Mouse (Mus musculus) forelimb bud, embryonic 11.5 days (tissue): ENCODE measurements around the gene Cdk5rap2.

Experiments
- DNase-seq: peaks from one replicate; pipeline ENCODE4 v3.0.0-alpha.2; 2012; ENCODE audit warnings: low read depth, low spot score

Gene Cdk5rap2

DNA sequence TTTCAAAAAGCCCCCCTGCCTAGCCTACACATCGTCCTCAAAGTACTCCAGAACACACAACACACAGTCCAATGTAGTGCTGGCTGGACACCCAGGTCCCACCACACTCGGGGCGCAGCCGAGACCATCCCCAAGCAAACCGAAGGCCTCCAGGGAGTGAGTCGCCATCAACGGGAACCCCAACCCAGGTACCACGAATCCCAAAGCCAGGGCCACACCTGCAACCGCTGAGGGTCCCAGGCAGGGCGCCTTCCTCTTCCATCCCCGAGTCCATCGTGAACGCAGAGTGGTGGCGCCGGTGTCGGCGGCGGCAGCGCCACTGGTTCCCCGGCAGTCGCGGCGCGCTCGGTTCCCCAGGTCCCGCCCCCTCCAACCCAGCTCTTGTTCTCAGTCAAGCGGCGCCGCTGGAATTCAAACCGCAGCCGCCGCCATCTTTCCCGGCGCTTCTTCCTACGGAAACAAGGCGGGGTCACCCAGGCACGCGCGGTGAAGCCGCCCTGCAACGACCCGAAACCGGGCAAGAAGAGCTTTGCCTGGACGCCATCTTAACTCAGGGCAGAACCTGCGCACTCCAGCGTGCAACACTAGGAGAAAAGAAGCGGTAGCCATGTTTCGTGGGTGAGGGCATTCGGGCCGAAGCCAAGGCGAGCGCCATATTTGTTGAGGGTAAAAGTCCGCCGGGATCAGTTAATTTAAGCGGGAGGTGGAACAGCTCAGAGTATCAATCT lies at the start of gene Cdk5rap2:
Cdk5rap2 (minus strand) TSS at position 450 of the 728 bp plus-strand sequence.
- peak; percentile 98 for DNase-seq

DNA sequence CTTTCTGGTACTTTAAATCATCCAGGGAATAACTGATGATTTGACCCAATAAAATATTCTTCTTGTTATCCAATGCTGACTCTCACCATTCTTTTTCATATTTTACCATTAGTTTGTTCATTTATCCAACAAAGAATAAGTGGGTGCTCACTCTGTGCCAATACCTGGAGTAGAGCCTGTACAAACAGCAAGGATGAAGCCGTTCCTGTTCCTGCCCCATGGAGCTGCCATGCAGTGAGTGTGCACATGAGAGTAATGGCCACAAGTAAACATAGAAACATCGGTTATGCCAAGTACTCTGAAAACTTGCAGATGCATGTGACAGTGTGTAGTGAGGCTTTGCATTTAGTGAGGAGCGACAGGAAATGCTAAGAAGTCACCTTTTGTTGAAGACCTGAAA lies 41.9 kb upstream of the Cdk5rap2 start:
- no peak for DNase-seq

DNA sequence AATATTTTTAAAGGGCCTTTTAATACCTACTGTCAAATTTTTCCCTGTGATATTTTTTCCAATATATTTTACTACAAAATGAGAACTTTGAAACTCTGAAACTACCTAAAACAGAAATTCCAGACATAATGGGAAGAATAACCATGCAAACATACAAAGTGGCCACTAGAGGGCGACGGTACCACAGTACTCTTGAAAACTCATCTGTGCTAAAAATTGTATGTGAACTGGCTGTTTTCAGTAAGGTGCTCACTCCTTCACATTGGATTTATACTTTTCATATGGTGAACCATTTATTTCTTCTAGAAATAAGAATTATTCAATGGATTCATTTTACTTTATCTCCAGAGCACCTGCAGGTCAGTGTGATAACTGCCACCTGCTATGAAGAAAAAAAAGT lies 41.5 kb upstream of the Cdk5rap2 start:
- DNase-seq, result peak; percentile 54

DNA sequence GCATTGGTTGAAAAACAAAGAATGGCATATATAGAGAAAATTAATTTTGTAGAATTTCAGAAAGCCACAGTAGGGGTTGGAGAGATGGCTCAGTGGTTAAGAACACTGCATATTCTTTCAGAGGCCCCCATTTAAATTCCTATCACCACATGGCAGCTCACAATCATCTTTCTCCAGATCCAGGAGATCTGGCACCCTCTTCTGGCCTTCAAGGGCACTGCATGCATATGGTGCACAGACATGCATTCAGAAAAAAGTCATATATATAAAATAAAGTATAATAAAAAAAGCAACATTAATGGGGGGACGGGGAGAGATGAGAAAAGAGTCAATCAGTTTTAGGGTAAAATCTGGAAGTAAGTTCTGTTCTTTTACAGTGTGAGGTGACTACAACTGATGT lies 39.4 kb upstream of the Cdk5rap2 start:
- no peak for DNase-seq

DNA sequence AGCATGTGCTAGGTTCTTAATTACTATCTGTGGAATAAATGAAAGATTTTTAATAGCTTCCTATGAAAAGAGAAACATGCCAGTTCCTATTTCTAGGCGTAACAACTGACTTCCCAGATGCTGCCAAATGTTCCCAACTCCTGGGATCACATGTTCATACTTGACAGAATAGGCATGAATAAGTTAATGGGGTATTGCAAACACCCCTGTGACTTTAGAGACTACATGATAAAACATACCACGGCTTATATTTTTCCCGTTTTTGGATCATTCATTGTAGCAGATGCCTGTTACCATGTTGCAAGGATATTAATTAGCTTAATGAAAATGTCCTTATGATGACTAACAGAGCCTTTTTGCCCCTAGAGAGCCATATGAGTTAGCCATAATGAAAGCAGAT lies 36.5 kb upstream of the Cdk5rap2 start:
- DNase-seq, result no peak

DNA sequence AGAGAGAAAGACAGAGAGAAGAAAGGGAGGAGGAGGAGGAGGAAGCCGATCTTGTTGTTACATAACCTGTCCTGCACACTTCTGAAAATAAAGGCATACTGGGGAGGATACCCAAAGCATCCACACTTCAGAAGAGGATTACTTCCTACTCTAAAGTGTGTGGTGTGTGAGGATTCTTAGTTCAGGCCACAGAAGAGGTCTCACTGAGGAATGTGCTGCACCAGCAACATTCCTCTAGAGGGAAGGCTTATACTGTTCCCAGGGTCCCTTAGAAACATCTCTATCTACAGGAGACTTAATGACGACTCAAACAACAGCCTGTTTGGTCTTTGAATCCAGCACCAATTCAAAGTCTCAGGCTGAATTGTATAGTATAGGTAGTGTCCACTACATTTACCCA lies 10.0 kb upstream of the Cdk5rap2 start:
- no peak for DNase-seq

DNA sequence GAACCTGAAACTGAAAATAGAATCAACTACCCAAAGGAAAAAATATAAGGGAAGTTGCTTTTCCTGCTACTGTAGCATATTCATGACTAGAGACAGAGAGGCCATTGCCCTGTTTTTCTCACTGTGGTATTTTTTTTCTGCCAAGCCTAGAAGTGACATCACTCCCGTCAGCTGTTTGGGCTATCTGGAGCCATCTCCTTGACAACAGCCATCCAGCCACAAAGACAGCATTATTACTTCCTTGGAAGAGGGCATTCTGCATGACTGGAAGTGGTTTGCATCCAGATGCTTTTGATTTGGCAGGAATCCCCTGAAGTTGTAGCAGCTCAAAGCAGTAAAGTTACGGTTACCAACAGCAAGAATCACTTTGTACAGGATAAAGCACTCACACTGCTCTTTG lies 1.9 kb upstream of the Cdk5rap2 start:
- peak; percentile 73 for DNase-seq

DNA sequence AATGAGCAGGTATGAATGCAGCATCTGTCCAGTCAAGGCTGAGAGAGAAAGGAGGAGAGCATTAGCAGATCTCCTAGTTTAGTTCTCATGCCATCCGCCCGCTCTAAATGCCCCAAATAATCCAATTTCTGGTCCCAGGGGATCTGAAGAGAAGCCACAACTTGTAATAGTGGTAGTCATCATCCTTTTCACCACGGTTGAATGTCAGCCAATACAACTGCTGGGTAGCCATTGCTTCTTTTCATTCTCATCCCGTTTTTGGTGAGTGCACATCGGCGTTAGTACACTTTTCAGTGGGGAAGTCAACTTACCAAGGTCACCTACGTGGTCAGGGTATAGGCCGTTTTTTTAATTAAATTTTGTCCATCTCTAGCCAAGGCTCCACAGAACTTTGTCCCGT lies 787 bp downstream of the Cdk5rap2 start:
- no peak for DNase-seq

DNA sequence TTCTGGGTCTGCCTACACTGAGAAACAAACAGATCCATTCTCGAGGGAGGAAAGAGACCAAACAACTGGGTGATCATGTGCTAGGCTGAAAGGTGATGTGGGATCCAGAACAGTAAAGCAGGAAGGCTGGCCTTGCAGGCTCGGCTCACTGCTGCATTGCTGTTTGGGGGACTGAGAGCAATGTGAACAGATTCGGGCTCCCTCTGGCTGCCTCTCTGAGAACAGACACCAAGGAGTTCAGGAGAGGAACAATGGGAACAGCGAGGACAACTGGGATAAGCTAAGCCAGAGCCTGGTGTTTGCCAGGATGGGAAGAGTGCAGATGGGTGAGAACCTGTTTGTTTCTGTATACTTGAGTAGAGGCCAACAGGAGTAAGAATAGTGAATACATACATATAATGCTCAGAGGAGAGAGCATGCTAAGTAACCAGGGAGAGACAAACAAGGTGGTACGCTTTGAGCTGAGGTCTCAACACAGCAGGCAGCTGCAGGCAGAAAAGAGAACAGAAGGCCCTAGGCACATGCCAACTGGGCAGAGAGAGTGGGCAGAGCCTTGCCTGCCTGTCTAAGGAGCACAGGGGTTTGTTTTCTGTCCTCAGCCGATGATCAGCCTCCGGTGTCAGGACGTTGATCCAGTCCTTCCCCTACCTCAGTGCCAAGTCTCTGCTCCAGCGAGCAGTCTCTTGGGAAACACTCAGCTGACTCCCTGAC lies 8.0 kb downstream of the Cdk5rap2 start:
- DNase-seq, result no peak

DNA sequence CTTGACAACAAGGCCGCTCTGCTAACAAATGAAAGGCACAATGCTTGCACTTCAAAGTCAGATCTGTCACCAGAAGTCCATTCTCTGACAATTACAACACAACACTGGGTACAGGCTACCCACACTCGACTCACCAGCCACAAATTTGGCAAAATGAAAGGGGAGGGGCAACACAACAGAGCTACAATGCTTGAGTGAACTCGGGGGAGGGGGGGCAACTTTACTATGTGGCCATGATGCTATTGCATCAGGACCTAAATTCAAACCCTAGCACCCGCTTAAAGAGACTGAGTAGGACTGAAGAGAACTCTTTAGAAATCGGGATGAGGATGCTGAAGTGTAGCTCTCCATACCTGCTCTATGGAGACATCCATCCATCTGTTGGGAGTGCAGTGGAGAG lies 10.8 kb downstream of the Cdk5rap2 start:
- no peak for DNase-seq

DNA sequence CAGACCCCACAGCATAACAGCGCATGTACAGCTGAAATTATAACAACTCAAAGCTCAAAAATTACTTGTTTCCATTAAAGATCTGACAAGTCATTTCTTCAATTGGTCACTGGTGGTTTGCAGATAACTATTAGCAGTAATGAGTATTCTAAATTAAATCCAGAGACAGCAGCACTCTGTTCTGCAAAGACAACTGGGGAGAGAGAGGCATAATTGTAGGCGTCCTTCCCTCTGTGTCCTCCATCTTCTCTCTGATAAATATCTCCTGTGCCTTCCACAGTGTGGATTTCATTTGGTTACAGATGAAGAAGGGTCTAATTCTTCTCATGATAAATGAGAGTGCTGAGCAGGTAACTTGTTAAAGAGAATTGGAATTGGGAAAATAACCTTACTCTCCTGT lies 11.2 kb downstream of the Cdk5rap2 start:
- DNase-seq, result no peak

DNA sequence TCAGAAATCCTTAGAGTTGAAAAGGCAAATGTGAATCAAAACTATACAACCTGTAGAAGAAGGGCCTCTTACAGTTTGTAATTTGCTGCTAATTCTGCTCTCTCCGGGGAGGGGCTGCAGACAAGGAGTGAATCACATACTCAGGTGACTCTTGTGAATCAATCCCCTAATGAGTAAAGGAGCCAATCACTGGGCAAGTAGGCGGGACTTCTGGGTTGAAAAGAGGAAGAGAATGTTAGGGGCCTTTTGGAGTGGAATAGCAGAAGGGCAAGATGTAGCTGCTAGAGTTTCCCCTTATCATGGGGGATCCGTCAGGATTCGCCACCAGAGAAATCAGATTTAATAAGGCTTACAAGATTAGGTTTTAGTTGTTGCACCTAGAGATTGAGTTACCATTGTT lies 12.2 kb downstream of the Cdk5rap2 start:
- DNase-seq, result no peak

DNA sequence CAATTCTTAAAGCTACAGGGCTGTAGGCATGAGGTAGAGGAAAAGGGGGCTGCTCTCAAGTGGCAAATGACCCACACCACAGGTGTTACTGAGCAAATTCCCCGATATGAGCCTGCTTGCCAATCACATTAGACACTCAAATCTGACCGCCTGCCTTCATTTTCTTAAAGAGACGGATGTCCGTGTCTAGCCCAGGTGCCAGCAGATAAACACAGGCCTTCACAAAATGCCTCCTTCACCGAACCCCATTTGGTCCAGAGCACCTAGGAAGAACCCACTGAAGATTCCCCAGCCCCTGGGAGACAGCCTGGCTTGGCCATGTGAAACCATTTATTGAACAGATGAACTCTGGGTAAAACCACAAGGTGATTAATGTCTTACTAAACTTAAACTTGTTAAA lies 13.5 kb downstream of the Cdk5rap2 start:
- DNase-seq, result no peak

DNA sequence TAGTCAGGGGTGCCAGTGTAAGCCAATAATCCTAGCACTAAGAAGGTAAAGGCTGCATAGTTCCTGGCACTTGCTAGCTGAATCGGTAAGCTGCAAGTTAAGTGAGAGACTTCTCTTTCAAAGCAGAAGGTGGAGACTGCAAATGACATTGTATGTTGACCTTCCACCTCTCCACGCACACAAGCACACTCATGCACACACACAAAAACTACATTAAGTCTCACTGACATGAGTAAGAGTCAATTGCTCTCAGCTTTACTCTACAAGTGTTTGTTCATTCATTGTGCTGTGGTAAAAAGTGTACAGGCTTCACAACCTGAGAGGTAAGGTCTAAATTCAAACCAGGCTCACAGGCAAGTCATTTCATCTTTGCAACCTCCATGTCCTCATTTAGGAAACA lies 15.5 kb downstream of the Cdk5rap2 start:
- DNase-seq, result no peak

DNA sequence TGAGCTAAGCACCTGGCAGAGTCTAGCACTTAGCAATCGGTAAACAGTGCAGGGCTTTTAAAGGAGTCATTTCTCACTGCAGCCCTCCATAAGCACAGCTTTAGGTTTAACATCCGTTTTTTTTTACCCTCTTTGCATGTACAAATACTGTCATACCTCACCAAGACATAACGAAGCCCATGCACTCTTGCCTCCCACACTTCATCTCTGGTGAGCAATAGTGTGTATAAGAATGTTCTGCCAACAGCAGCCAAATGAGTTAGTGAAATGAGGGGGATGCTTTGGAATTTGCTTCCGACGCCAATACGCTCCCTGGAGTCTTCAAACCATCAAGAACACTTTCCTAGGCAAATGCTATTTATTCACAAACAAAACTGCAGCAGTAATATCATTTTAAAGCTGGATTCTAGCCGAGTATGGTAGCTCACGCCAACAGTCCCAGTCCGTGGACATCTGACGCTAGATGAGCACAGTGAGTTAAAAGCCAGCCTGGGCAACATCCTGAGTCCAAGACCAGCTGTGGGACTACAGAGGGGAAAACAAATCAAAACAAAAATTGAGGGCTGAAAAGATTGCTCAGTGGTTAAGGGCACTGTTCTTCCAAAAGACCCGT lies 18.4 kb downstream of the Cdk5rap2 start:
- DNase-seq, result no peak

DNA sequence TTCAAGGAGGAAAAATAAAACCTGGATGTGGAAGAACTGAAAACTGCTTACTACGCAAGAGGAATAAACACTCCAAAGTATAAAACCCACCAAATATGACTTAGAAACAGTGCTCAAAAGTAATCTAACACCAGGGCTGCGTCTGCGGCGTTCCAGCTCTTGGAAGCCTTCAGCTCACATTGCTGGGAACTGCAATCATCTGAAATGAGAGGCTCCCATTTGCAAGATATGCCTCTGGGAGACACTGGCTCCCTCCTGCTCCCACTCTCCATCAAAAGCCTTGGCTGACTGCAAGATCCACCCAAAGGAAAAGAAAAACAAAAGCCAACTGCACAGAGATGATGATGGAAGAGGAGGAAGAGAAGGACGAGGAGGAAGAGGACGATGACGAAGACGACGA lies 19.2 kb downstream of the Cdk5rap2 start:
- no peak for DNase-seq

DNA sequence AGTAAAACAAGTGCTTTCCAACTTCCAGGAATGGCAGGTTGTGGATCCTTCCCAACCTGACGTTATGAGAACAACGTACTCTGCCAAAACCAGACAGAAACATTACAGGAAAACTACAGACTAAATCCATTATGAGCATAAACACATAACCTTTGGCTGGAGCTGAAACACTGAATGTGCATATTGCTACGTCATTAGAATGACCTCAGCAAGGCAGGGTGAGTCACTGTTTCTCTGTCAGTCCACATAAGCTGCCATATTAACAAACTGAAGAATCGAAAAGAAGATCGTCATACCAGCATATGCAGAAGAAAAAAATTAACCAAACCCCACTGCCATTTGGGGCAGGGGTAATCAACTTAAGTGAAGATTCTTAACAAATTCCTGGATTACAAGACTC lies 24.0 kb downstream of the Cdk5rap2 start:
- DNase-seq, result no peak

DNA sequence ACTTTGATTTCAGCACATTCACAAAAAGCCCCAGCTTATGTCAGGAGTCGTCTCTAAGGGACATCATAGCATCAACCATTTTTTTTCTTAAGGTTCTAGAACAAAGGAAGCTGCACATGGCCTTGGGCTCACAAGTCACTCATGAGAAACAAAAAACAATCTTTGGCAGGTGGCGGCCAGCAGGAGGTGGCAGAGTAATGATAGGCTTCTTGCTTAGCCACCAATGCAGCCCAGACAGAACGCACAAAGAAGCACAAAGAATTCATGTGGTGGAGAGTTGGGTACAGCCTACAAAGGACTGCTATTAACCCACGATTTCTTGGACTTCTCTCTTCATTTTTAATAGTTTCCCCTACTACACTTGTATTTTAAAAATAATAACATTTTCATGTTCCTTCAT lies 32.9 kb downstream of the Cdk5rap2 start:
- no peak for DNase-seq

DNA sequence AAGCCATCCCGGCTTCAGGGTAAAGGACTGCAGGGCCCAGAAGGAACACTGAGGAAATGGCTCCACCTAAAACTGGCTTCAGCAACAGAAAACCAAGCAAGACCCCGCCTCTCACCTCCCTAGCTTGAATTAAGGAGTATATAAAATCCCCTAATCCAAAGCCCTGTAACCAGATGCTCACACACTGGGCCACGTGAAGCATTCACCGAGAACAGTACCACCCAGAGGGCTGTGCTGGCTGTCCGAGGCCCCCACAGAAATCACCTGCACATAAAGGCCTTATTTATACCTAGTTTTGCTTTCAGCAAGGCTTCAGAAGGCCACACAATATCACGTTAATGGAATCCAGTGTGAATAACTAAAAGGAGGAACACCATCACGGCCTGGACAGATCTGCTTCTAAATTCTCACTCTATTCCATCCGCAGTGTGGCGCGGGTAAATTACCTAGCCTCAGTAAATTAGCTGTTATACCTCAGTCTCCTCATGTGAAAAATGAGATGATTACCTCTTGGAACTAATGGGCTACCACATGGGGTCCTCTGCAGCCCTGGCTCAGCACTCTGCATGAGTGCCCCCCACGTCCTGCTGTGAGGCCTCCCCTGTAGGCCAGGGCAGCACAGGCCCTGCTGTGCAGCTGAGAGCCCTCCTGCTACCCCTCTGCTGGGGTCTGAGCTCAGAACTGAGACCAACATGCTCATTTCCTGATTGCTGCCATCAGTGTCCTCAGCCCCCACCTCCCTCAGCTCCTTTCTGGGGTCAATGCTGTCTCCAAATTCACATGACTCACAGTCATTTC lies 45.0 kb downstream of the Cdk5rap2 start:
- no peak for DNase-seq

DNA sequence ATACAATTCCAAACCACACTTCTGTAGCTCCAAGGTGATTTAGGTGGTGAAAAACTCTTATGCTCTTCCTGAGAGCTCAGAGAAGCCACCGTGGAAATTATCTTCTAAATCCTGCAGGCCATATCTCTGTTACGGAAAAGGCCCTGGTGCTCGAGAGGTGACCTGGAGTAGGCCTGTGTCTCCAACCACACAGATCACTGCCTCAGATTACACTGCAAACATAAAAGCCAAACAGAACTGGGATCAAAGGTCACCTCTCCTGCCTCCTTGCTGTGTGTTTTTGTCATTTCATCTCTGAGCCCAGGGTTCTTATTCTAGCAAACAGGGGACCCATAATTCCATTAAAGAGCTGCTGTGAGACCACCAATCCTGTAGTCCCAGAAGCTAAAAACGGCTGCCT lies 48.9 kb downstream of the Cdk5rap2 start:
- no peak for DNase-seq

DNA sequence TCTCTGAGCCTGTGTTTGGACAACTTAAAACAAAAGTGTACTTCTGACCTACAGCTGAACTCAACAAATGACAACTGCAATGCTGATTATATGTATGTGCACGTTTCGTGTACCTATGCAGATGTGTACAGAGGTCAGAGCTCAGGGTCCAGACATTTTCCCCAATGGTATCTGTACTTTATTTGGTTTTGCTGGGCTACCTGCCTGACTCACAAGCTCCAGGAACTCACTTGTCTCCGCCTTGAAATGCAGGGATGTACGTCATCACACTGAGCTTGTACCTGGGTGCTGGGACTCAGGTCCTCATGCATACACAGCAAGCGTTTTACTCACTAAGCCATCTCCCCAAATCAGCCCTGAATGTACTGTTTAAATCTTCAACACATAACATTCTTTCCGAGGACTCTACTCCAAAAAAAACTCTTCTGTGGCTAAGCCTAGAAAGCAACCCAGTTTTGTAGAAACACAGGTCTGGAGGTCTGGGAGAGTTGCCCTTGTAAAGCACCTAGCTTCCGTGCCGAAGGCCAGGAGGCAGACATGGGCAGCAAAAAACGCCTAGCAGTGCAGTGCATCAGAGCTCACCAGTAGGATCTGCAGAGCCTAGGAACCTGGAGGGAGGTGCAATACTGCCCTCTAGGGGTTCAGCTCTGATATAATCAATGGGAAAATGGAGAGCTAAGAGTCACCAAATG lies 54.4 kb downstream of the Cdk5rap2 start:
- DNase-seq, result peak; percentile 66

DNA sequence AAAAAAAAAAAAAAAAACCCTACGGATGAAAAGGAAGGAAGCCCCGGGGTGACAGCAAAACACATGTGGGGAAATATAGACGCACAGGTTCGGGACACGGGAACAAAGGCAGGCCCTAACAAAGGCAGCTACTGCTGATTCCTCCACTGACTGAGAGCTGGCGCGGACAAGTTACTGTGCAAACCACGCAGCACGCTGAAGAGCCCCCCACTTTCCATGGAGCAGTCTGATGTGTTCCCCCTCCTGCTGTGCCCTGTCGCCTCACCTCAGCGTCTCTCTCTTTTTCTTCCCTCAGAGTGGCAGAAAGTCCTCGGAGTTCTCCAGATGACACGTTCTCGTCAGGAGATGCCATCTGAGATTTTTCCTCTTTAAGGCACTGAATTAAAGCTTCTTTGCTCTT lies 55.8 kb downstream of the Cdk5rap2 start:
- DNase-seq, result no peak
